Mouse (Mus musculus) cerebellum, postnatal 14 days (tissue): ENCODE measurements around the gene Gabpb2.
"Not testable (repeated sequence)": the region's sequence is repeated elsewhere in the genome, so short reads cannot be mapped to it uniquely, and the experiment has no call there.

ENCODE experiments used
- DNase-seq, 2 experiments: peaks; one replicate each; pipeline ENCODE4 v3.0.0; 2021; ENCODE audit warnings: mixed read lengths in 2 of 2

Gene Gabpb2

GRCm38 (mm10) chr3:95159987-95160963 is 57.4 kb downstream of the Gabpb2 start, which contains the start of gene Sema6c:
Gene Sema6c (plus strand): TSS chr3:95160457.
- peak; percentile 94 for DNase-seq

GRCm38 (mm10) chr3:95159511-95159986 is 58.2 kb downstream of the Gabpb2 start:
- DNase-seq, result no peak

GRCm38 (mm10) chr3:95153874-95154273 is 63.8 kb downstream of the Gabpb2 start:
- peak in 1 of 2 experiments; percentile 59 for DNase-seq

- no peak for DNase-seq
These were observed 69.8 kb downstream of the Gabpb2 start for GRCm38 (mm10) chr3:95147924-95148323.

- peak; percentile 96 for DNase-seq
These were observed 75.1 kb downstream of the Gabpb2 start for GRCm38 (mm10) chr3:95142617-95143011.

- peak in 1 of 2 experiments; percentile 23 for DNase-seq
These were observed 75.6 kb downstream of the Gabpb2 start, which contains the start of gene Tnfaip8l2 for GRCm38 (mm10) chr3:95141952-95142616. Gene Tnfaip8l2 (minus strand): TSS chr3:95142360.

- DNase-seq, result no peak
These were observed 76.2 kb downstream of the Gabpb2 start for GRCm38 (mm10) chr3:95141474-95141873.

GRCm38 (mm10) chr3:95140795-95141194 is 76.9 kb downstream of the Gabpb2 start:
- no peak for DNase-seq

- no peak for DNase-seq
These were observed 77.5 kb downstream of the Gabpb2 start for GRCm38 (mm10) chr3:95140289-95140595.

GRCm38 (mm10) chr3:95139586-95140288 is 78.0 kb downstream of the Gabpb2 start:
- no peak for DNase-seq

GRCm38 (mm10) chr3:95136336-95136735 is 81.4 kb downstream of the Gabpb2 start:
- DNase-seq, result no peak

GRCm38 (mm10) chr3:95135433-95136052 is 82.2 kb downstream of the Gabpb2 start:
- DNase-seq, result no peak

GRCm38 (mm10) chr3:95135023-95135422 is 82.7 kb downstream of the Gabpb2 start:
- DNase-seq, result peak; percentile 56 to 65

- not testable (repeated sequence) for DNase-seq
These were observed 83.6 kb downstream of the Gabpb2 start for GRCm38 (mm10) chr3:95134133-95134532.

GRCm38 (mm10) chr3:95133680-95134101 is 84.0 kb downstream of the Gabpb2 start, which contains the start of the genes Scnm1 and Lysmd1:
Gene Scnm1 (minus strand): TSS chr3:95134011.
Gene Lysmd1 (plus strand): TSS chr3:95134088.
- DNase-seq, result peak; percentile 87 to 92

- DNase-seq, result no peak
These were observed 84.5 kb downstream of the Gabpb2 start for GRCm38 (mm10) chr3:95133176-95133575.

GRCm38 (mm10) chr3:95132389-95132788 is 85.3 kb downstream of the Gabpb2 start:
- DNase-seq, result not testable (repeated sequence)
